ENCODE assay signal across 8 mouse cellular contexts in genomic region chr5:43355026-43355580, GRCm38 (mm10).
DNase-seq lines count a peak whose midpoint lies in the region; ATAC-seq and TF ChIP-seq lines count a peak whose summit lies in the region.

No protein-coding gene starts in this region.

- no peaks in the 10 kb centered on the region for H3K9me3 ChIP-seq in hindbrain, embryonic 10.5 days
- no peaks in the 10 kb centered on the region for H3K9me3 ChIP-seq in lung, embryonic 16.5 days (ENCODE audit: control insufficient read depth, low read length)

- TF ChIP-seq POLR2A in cerebellum, adult 2 months (IDR thresholded peaks at IDR 0.05; ENCODE audit: borderline replicate concordance, insufficient read depth, low read length): no peak

- peak overlapping the region; percentile 50 for H3K9ac ChIP-seq in lung, embryonic 16.5 days (ENCODE audit: low read length)

- H3K27me3 ChIP-seq in cerebellum, adult 2 months (ENCODE audit: control insufficient read depth, insufficient read depth, low read length): no peaks in the 10 kb centered on the region
- no peaks in the 10 kb centered on the region for H3K27me3 ChIP-seq in hindbrain, embryonic 10.5 days (ENCODE audit: insufficient read depth, poor library complexity, severe bottlenecking)
- no peaks in the 10 kb centered on the region for H3K27me3 ChIP-seq in lung, embryonic 16.5 days (ENCODE audit: control insufficient read depth, insufficient read depth, low read depth, low read length)

- peak overlapping the region; percentile 74 for H3K4me2 ChIP-seq in lung, embryonic 16.5 days (ENCODE audit: low read depth, low read length)

- H3K4me1 ChIP-seq in cerebellum, adult 2 months (ENCODE audit: control insufficient read depth, insufficient read depth, low read length): peaks cover 23% of the 10 kb centered on the region
- H3K4me1 ChIP-seq in hindbrain, embryonic 10.5 days (replicated peaks): peaks cover 27% of the 10 kb centered on the region
- peaks cover 14% of the 10 kb centered on the region for H3K4me1 ChIP-seq in lung, embryonic 16.5 days (replicated peaks; ENCODE audit: control insufficient read depth, insufficient read depth, low read length)

- peak overlapping the region; percentile 6; the same call in 1 of the 2 replicates for H3K27ac ChIP-seq in cerebellum, adult 2 months (ENCODE audit: insufficient read depth, low read length)
- peak overlapping the region; percentile 89 for H3K27ac ChIP-seq in hindbrain, embryonic 10.5 days
- H3K27ac ChIP-seq in lung, embryonic 16.5 days (ENCODE audit: low read length): peak overlapping the region; percentile 58

- 18% methylated on average over 12 of the region's 12 CpGs for WGBS in cerebellum, adult 2 months
- under 1% methylated on average over 12 of the region's 12 CpGs for WGBS in hindbrain, embryonic 10.5 days
- WGBS in lung, embryonic 16.5 days: under 1% methylated on average over 12 of the region's 12 CpGs

- DNase-seq in MEL-GATA-1-ER (ENCODE audit: extremely low read depth, low read depth): peak; percentile 90
- DNase-seq in cerebellum, adult 2 months: peak; percentile 50 to 57
- peak; percentile 91 for DNase-seq in hindbrain, embryonic 10.5 days (ENCODE audit: low spot score)
- peak; percentile 91 for DNase-seq in layer of hippocampus, adult 9-11 months
- peak; percentile 77 for DNase-seq in ovary, adult 18-20 months (ENCODE audit: low spot score)
- peak; percentile 97 for DNase-seq in thymus, postnatal 0 days (ENCODE audit: low spot score)

- H3K36me3 ChIP-seq in hindbrain, embryonic 10.5 days: no peaks in the 10 kb centered on the region
- H3K36me3 ChIP-seq in lung, embryonic 16.5 days (ENCODE audit: control insufficient read depth, insufficient read depth, low read length): no peaks in the 10 kb centered on the region

- ATAC-seq in frontal cortex, adult (ENCODE audit: low TSS enrichment): peak; percentile 87
- peak; percentile 96 for ATAC-seq in lung, embryonic 16.5 days (ENCODE audit: low read depth)

- H3K4me3 ChIP-seq in cerebellum, adult 2 months (replicated peaks; ENCODE audit: insufficient read depth, low read depth, low read length): no peak overlapping the region
- peak overlapping the region; percentile 53 for H3K4me3 ChIP-seq in hindbrain, embryonic 10.5 days
- peak overlapping the region; percentile 52 for H3K4me3 ChIP-seq in lung, embryonic 16.5 days (ENCODE audit: low read length)

- no peak for TF ChIP-seq CTCF in cerebellum, adult 2 months (IDR thresholded peaks at IDR 0.05; ENCODE audit: borderline replicate concordance, insufficient read depth, low read depth, low read length)

Comparison
In these comparisons a context has a peak if more than half of its experiments do, and no peak if none do; other contexts are left out.
1. H3K27ac ChIP-seq: peak in every context shown above with its lines; median percentile 89 in hindbrain, embryonic 10.5 days; 58 in lung, embryonic 16.5 days; 6 in cerebellum, adult 2 months.